Mouse (Mus musculus) heart, postnatal 0 days (tissue): ENCODE measurements at regions not wholly inside any gene's neighbourhood (a gene's known extent, or its start where the extent isn't known, plus 50 kb on each side); places are given as distances from the start of the nearest gene placed in this dataset.
A peak's percentile ranks its signal among the peaks of the same experiment; 100 is the strongest.

Source experiments
- ATAC-seq: fragments of 200-750 bp; cut with Nextera tagmentation; 2 replicates; pipeline ENCODE4 v1.8.0; 2017; ENCODE audit warnings: low read depth, moderate number of reproducible peaks, moderate library complexity; ENCODE audit not compliant: insufficient read depth
- DNase-seq: peaks from one replicate; pipeline ENCODE4 v3.0.0-alpha.2; 2016; ENCODE audit warnings: low spot score
- H3K27ac ChIP-seq: fragments of 300-500 bp; sonication (generic); 2 replicates; pipeline ENCODE4 v1.5.1; 2014; ENCODE audit warnings: low read depth, mild to moderate bottlenecking
- H3K27me3 ChIP-seq: fragments of 300-500 bp; sonication (generic); 2 replicates; pipeline ENCODE4 v1.6.1; 2014; ENCODE audit warnings: low read length, mixed read lengths; ENCODE audit not compliant: control insufficient read depth, insufficient read depth
- H3K36me3 ChIP-seq: fragments of 300-500 bp; sonication (generic); replicated peaks from 2 replicates; pipeline ENCODE4 v1.6.1; 2014; ENCODE audit warnings: low read length, mixed read lengths; ENCODE audit not compliant: control insufficient read depth, insufficient read depth
- H3K4me1 ChIP-seq: fragments of 300-500 bp; sonication (generic); 2 replicates; pipeline ENCODE4 v1.6.1; 2014; ENCODE audit warnings: antibody characterized with exemption; ENCODE audit not compliant: control insufficient read depth, insufficient read depth
- H3K4me2 ChIP-seq: fragments of 300-500 bp; sonication (generic); 2 replicates; pipeline ENCODE4 v1.6.1; 2014; ENCODE audit warnings: low read depth, mild to moderate bottlenecking, low read length, moderate library complexity
- H3K4me3 ChIP-seq: fragments of 300-500 bp; sonication (generic); 2 replicates; pipeline ENCODE4 v1.5.1; 2014; ENCODE audit warnings: low read depth, low read length
- H3K9ac ChIP-seq: fragments of 300-500 bp; sonication (generic); replicated peaks from 2 replicates; pipeline ENCODE4 v1.6.1; 2014; ENCODE audit warnings: low read depth, low read length, mixed read lengths
- H3K9me3 ChIP-seq: fragments of 300-500 bp; sonication (generic); replicated peaks from 2 replicates; pipeline ENCODE4 v1.6.1; 2016; ENCODE audit warnings: low read length; ENCODE audit not compliant: control insufficient read depth
- CTCF ChIP-seq: IDR thresholded peaks from 2 replicates; pipeline ENCODE4 v1.5.1; 2016; ENCODE audit warnings: antibody characterized with exemption, control low read depth, low read depth
- EP300 ChIP-seq: IDR thresholded peaks from 2 replicates; pipeline ENCODE4 v1.6.1; 2016; ENCODE audit warnings: antibody characterized with exemption, low read depth
- WGBS: fragments of 180-500 bp; shearing (Covaris S2); extraction: QIAGEN DNeasy Blood & Tissue Kit; methylation state at CpG from one replicate; pipeline ENCODE4 v1.1.7; 2014; 5-methylcytosine and 5-hydroxymethylcytosine counted together

GRCm38 (mm10) chr13:11432465-11433339 is 674.0 kb downstream of the Ryr2 start:
- no peaks in the 10 kb centered on the region for H3K9me3 ChIP-seq

GRCm38 (mm10) chr13:11426820-11427219 is 679.9 kb downstream of the Ryr2 start:
- ATAC-seq (no peak), DNase-seq (no peak)
- Histone ChIP-seq H3K27ac (no peak overlapping the region), H3K27me3 (no peaks in the 10 kb centered on the region), H3K4me2 (no peak overlapping the region), H3K9me3 (peaks cover 11% of the 10 kb centered on the region), H3K4me3 (no peak overlapping the region), H3K36me3 (no peaks in the 10 kb centered on the region), H3K4me1 (peaks cover 8% of the 10 kb centered on the region), H3K9ac (no peak overlapping the region)
- TF ChIP-seq CTCF (no peak), EP300 (no peak)

More at GRCm38 (mm10) chr13:11432465-11433339, 674.0 kb downstream of the Ryr2 start:
- ATAC-seq (peak; percentile 93), DNase-seq (peak; percentile 92)
- TF ChIP-seq EP300 (no peak), CTCF (no peak)
- Histone ChIP-seq H3K9ac (no peak overlapping the region), H3K4me2 (no peak overlapping the region; the same call in 1 of the 2 replicates), H3K27ac (peak overlapping the region; percentile 85), H3K4me3 (no peak overlapping the region), H3K4me1 (peaks cover 41% of the 10 kb centered on the region), H3K36me3 (no peaks in the 10 kb centered on the region), H3K27me3 (no peaks in the 10 kb centered on the region)
- WGBS, result 15% methylated on average over 7 of the region's 7 CpGs

DNA sequence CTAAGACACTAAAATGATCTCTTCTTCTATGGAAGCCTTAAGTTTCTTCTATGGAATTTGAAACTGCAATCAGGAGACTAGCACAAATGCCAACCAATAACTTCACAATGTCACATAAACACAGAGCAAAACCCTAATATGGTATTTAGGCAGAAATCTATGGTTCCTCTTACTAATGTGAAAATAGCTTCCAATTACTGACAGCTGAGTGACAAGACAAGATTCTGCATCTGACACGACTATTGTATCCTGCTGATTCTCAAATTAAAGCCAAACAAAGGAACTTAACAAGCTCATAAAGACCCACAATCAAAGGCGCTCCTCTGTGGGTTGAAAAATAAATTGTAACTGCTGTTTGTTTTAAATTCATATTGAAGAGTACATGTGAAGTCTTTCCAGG is 714.7 kb downstream of the Ryr2 start:
- H3K4me3 ChIP-seq, result no peak overlapping the region
- no peak overlapping the region for H3K4me2 ChIP-seq
- ATAC-seq, result no peak
- H3K36me3 ChIP-seq, result no peaks in the 10 kb centered on the region
- no peaks in the 10 kb centered on the region for H3K4me1 ChIP-seq
- H3K9me3 ChIP-seq, result peaks cover 4% of the 10 kb centered on the region; the same call in 1 of the 2 replicates
- TF ChIP-seq CTCF, result no peak
- no peak for TF ChIP-seq EP300
- WGBS, result 67% methylated on average over 2 of the region's 2 CpGs
- H3K27me3 ChIP-seq, result no peaks in the 10 kb centered on the region
- H3K27ac ChIP-seq, result no peak overlapping the region
- no peak for DNase-seq
- H3K9ac ChIP-seq, result no peak overlapping the region

GRCm38 (mm10) chr13:11375452-11375851 is 731.3 kb downstream of the Ryr2 start:
- TF ChIP-seq CTCF, result no peak
- no peak for ATAC-seq
- H3K27me3 ChIP-seq, result no peaks in the 10 kb centered on the region

DNA sequence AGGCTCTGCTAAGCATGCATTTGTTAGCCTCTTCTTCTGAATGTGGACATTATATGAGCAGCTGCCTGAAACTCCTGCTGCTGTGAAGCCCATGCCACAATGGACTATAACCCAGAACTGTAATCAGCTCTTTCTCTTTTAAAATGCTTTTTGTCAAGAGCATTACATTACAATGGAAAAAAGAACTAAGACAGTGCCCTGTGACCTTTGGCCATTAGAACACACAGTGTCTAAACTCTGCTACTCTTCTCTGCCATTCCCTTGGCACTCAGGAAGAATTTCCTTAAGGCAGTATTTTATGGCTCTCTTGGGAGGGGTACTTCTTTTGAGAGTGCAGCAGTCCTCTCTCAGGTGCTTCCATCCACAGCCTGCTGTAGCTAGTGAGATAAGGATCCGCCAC is 737.3 kb downstream of the Ryr2 start:
- TF ChIP-seq CTCF, result no peak
- no peak for TF ChIP-seq EP300
- Histone ChIP-seq H3K4me1 (no peaks in the 10 kb centered on the region), H3K4me2 (no peak overlapping the region), H3K4me3 (no peak overlapping the region), H3K36me3 (no peaks in the 10 kb centered on the region), H3K9ac (no peak overlapping the region), H3K27me3 (no peaks in the 10 kb centered on the region), H3K27ac (no peak overlapping the region), H3K9me3 (no peaks in the 10 kb centered on the region)
- WGBS, result 31% methylated on average over 1 of the region's 1 CpGs
- DNase-seq, result no peak
- ATAC-seq, result no peak

More at GRCm38 (mm10) chr13:11375452-11375851, 731.3 kb downstream of the Ryr2 start:
- no peak for DNase-seq
- H3K4me3 ChIP-seq, result no peak overlapping the region
- no peak overlapping the region for H3K9ac ChIP-seq
- H3K9me3 ChIP-seq, result peaks cover 6% of the 10 kb centered on the region; the same call in 1 of the 2 replicates
- no peaks in the 10 kb centered on the region for H3K4me1 ChIP-seq
- no peak overlapping the region for H3K27ac ChIP-seq
- H3K36me3 ChIP-seq, result no peaks in the 10 kb centered on the region
- H3K4me2 ChIP-seq, result no peak overlapping the region

DNA sequence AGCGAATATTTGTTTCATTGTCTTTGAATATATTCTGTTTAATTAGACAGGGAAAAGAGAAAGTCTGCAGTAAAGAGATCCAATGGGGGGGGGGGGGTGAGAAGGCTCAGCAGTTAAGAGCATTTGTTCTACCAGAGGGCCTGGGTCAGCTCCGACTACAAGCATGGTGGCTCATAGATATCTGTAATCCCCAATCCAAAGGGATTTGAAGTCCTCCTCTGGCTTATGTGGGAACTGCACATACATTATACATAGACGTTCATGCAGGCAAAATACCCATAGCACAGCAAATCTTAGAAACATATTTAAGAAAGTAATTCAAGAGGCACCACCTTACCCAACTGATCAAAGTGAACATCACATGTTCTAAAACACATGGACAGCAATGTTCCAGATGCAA is 743.9 kb downstream of the Ryr2 start:
- Histone ChIP-seq H3K4me2 (no peak overlapping the region), H3K9me3 (no peaks in the 10 kb centered on the region), H3K27me3 (no peaks in the 10 kb centered on the region), H3K4me3 (no peak overlapping the region), H3K36me3 (no peaks in the 10 kb centered on the region), H3K9ac (no peak overlapping the region), H3K4me1 (no peaks in the 10 kb centered on the region), H3K27ac (no peak overlapping the region)
- ATAC-seq (no peak), DNase-seq (no peak)
- 62% methylated on average over 3 of the region's 3 CpGs for WGBS
- TF ChIP-seq CTCF, result no peak
- TF ChIP-seq EP300, result no peak
